In genomic region chr2:135975978-135976377, GRCm38 (mm10) we compare ENCODE assay signal across 13 mouse cellular contexts.
"Had no signal": no experiment of that assay in that cellular context is flagged by ENCODE, and none has a peak within 500 bp of the region (broad histone marks: within the 10 kb centered on the region; RNA-seq: fewer than 3 reads in every experiment).

No protein-coding gene starts in this region.

- DNase-seq: liver, postnatal 0 days; lung, adult 2 months; lung, postnatal 10 days; lung, postnatal 4 days; midbrain, embryonic 14.5 days; retina, postnatal 1 day; right cerebral cortex, adult 18-20 months; right cerebral cortex, postnatal 25 days; right cerebral cortex, postnatal 4 days; spleen, adult 18-20 months; thymus, adult 18-20 months; thymus, postnatal 14 days; thymus, postnatal 36 days had no signal
